Mouse (Mus musculus): ENCODE data around the gene Tmem102. TPM values are rescaled to one million over a fixed set of nuclear protein-coding genes. Genes with fewer than 3 reads are reported as not detected.

The Tmem102 gene
- polyA plus RNA-seq, 1 experiment from 2014 or later = 0.83 TPM

DNA sequence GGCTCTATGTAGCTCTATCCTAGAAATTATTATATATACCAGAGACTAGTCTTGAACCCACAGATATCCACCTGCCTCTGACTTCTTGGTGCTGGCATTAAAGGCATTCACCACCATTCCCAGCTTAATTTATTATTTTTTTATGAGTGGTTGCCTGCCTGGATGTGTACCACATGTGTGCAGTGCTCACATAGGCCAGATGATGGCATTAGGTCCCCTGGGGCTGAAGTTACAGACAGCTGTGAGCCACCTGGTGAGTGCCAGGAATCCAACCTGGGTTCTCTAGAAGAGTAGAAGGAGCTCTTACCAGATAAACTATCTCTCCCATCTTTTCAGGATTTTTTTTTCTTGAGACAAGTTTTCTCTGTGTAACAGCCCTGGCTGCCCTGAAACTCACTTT, 4.9 kb upstream of the Tmem102 start:
- no peak overlapping the region for H3K27ac ChIP-seq (ENCODE audit: low read depth, low read length)
- peaks cover 11% of the 10 kb centered on the region for H3K27me3 ChIP-seq (ENCODE audit: control insufficient read depth, insufficient read depth, low read length)
- no peak overlapping the region for H3K9ac ChIP-seq (ENCODE audit: low read depth, low read length)
- no peaks in the 10 kb centered on the region for H3K9me3 ChIP-seq (ENCODE audit: control insufficient read depth, low read length)
- no peaks in the 10 kb centered on the region for H3K4me1 ChIP-seq (replicated peaks; ENCODE audit: control insufficient read depth, insufficient read depth, low read length)
- H3K4me2 ChIP-seq (replicated peaks; ENCODE audit: low read depth, low read length) = no peak overlapping the region
- ATAC-seq (ENCODE audit: low FRiP score) (no peak), DNase-seq (ENCODE audit: low spot score) (no peak)
- H3K36me3 ChIP-seq (ENCODE audit: control insufficient read depth, insufficient read depth, low read length) = no peaks in the 10 kb centered on the region
- no peak overlapping the region for H3K4me3 ChIP-seq (ENCODE audit: low read depth, low read length)

DNA sequence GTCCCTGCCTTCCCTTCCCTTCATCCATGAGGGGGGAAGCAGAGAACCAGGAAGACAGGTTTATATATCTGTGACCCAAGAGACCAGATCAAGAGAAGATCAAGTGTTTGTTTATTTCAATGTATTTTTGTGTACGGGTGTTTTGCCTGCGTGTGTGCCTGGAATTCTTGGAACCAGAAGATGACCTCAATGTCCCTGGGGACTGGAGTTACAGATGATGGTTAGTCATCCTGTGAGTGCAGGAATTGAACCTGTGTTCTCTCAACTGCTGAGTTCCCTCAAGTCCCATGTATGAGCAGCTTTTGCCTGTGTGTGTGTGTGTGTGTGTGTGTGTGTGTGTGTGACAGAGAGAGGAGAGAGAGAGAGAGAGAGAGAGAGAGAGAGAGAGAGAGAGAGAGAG, 2.2 kb upstream of the Tmem102 start:
- Histone ChIP-seq H3K9me3 (ENCODE audit: control insufficient read depth, low read length) (no peaks in the 10 kb centered on the region), H3K27me3 (ENCODE audit: control insufficient read depth, insufficient read depth, low read length) (peaks cover 36% of the 10 kb centered on the region), H3K27ac (ENCODE audit: low read depth, low read length) (no peak overlapping the region), H3K4me2 (replicated peaks; ENCODE audit: low read depth, low read length) (no peak overlapping the region), H3K4me3 (ENCODE audit: low read depth, low read length) (no peak overlapping the region), H3K4me1 (replicated peaks; ENCODE audit: control insufficient read depth, insufficient read depth, low read length) (peaks cover 9% of the 10 kb centered on the region), H3K9ac (ENCODE audit: low read depth, low read length) (no peak overlapping the region), H3K36me3 (ENCODE audit: control insufficient read depth, insufficient read depth, low read length) (no peaks in the 10 kb centered on the region)
- ATAC-seq (ENCODE audit: low FRiP score) (no peak), DNase-seq (ENCODE audit: low spot score) (no peak)
- 81% methylated on average over 2 of the region's 2 CpGs for WGBS

DNA sequence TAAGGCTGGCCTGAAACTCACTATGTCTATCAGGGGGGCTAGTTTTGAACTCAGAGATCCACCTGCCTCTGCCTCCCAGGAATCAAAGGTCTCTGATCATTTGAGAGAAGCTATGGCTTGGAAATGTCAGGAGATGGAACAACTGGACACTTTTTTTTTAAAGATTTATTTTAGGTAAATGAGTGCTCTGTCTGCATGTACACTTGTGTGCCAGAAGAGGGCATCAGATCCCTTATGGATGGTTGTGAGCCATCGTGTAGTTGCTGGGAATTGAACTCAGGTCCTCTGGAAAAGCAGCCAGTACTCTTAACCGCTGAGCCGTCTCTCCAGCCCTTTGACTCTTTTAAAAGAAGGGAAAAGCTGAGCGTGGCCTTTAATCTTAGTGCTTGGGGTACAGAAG, 954 bp upstream of the Tmem102 start:
- no peak for ATAC-seq (ENCODE audit: low FRiP score)
- H3K4me1 ChIP-seq (replicated peaks; ENCODE audit: control insufficient read depth, insufficient read depth, low read length) = peaks cover 11% of the 10 kb centered on the region
- no peaks in the 10 kb centered on the region for H3K36me3 ChIP-seq (ENCODE audit: control insufficient read depth, insufficient read depth, low read length)
- H3K27ac ChIP-seq (ENCODE audit: low read depth, low read length) = no peak overlapping the region
- WGBS = 83% methylated on average over 4 of the region's 4 CpGs
- DNase-seq (ENCODE audit: low spot score) = no peak
- no peaks in the 10 kb centered on the region for H3K9me3 ChIP-seq (ENCODE audit: control insufficient read depth, low read length)
- peaks cover 48% of the 10 kb centered on the region for H3K27me3 ChIP-seq (ENCODE audit: control insufficient read depth, insufficient read depth, low read length)
- no peak overlapping the region for H3K9ac ChIP-seq (ENCODE audit: low read depth, low read length)
- H3K4me2 ChIP-seq (replicated peaks; ENCODE audit: low read depth, low read length) = no peak overlapping the region
- no peak overlapping the region for H3K4me3 ChIP-seq (ENCODE audit: low read depth, low read length)

DNA sequence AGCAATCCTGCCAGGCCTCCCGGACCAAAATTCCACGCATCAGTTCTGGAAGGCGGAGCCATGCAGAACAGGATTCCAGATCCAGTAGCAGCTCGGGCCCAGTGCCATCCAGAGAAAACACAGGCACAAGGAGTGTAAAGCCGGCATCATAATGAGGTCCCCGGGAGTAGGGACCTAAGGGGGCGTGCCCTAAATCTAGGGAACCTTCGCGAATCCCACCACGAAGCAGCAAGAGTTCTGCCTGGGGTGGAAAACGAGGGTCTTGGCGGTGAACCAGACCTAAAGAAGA, 828 bp downstream of the Tmem102 start:
- Histone ChIP-seq H3K27me3 (ENCODE audit: control insufficient read depth, insufficient read depth, low read length) (peaks cover 53% of the 10 kb centered on the region), H3K4me3 (ENCODE audit: low read depth, low read length) (0 out of 2 replicates have a peak overlapping the region, but pooled peaks have one; percentile 11), H3K9ac (ENCODE audit: low read depth, low read length) (no peak overlapping the region), H3K36me3 (ENCODE audit: control insufficient read depth, insufficient read depth, low read length) (no peaks in the 10 kb centered on the region), H3K4me2 (replicated peaks; ENCODE audit: low read depth, low read length) (no peak overlapping the region; the same call in 1 of the 2 replicates), H3K4me1 (replicated peaks; ENCODE audit: control insufficient read depth, insufficient read depth, low read length) (peaks cover 13% of the 10 kb centered on the region), H3K9me3 (ENCODE audit: control insufficient read depth, low read length) (no peaks in the 10 kb centered on the region), H3K27ac (ENCODE audit: low read depth, low read length) (no peak overlapping the region)
- DNase-seq (ENCODE audit: low spot score) (no peak), ATAC-seq (ENCODE audit: low FRiP score) (no peak)
- WGBS = 5% methylated on average over 12 of the region's 12 CpGs

DNA sequence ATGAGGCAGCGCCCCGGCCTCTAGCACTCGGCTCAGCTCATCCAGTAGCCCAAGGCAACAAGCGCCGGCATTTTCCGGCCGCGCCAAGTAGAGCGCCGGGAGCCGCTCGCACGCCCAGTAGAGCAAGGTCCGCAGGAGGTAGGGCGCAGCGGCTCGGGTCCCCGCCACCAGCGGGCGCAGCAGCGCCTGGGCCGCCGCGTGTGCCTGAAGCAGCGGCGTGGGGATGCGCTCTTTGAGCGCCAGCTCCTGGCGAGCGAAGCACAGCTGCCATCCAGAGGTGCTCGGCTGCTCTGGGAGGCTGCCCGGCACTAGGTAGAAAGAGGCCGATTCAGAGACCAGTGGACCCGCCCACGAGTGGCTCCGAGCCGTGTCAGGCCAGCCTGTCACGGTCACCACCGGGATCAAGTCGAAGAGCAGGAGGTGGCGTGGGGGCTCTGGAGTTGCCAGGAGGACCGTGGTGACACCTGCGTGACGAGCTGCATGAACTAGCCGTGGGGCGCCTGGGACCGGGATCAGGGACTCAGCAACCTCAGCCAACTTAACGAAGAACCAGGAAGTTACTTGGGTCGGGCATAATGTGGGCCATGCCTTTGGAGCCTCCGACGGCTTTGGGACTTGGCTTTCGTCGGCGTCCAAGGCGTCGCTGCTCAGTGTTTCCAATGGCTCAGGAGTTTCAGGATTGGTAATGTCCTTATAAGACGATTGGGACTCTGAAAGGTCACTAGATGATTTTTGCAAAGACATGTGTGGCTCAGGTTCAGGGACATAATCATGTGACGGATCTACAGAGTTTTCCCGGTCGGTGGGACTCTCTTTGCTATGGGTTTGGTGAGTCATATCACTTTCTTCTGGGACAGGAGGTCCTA, 1.4 kb downstream of the Tmem102 start:
- H3K4me1 ChIP-seq (replicated peaks; ENCODE audit: control insufficient read depth, insufficient read depth, low read length) = peaks cover 17% of the 10 kb centered on the region

DNA sequence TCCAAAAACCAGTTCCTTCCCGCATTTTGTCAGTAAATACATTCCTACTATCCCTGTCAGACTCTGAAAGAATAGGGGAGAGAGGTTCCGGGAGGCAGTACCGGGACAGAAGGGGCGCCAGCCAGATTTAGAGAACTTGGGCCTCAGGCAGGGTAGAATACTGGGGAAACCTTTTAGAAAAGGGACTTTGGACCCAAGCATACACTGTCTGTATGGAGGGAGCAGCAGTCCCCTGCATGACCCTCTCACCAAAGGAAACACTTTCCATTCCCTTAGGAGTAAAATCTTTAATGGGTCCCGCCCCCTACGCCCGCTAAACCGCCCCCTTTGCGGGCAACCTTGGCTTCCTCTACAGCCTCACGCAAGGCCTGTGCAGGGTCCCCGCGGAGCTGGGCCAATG, 2.1 kb downstream of the Tmem102 start:
- Histone ChIP-seq H3K4me1 (replicated peaks; ENCODE audit: control insufficient read depth, insufficient read depth, low read length) (peaks cover 17% of the 10 kb centered on the region), H3K4me2 (replicated peaks; ENCODE audit: low read depth, low read length) (peak overlapping the region; percentile 73), H3K27me3 (ENCODE audit: control insufficient read depth, insufficient read depth, low read length) (peaks cover 53% of the 10 kb centered on the region), H3K27ac (ENCODE audit: low read depth, low read length) (0 out of 2 replicates have a peak overlapping the region, but pooled peaks have one; percentile 47), H3K9ac (ENCODE audit: low read depth, low read length) (peak overlapping the region; percentile 49; the same call in 1 of the 2 replicates), H3K4me3 (ENCODE audit: low read depth, low read length) (peak overlapping the region; percentile 54), H3K36me3 (ENCODE audit: control insufficient read depth, insufficient read depth, low read length) (no peaks in the 10 kb centered on the region), H3K9me3 (ENCODE audit: control insufficient read depth, low read length) (no peaks in the 10 kb centered on the region)
- DNase-seq (ENCODE audit: low spot score) (no peak), ATAC-seq (ENCODE audit: low FRiP score) (0 out of 2 replicates have a peak, but pooled peaks have one; percentile 5)
- 2% methylated on average over 12 of the region's 12 CpGs for WGBS

More for the DNA sequence above, 1.4 kb downstream of the Tmem102 start:
- Histone ChIP-seq H3K9ac (ENCODE audit: low read depth, low read length) (peak overlapping the region; percentile 49; the same call in 1 of the 2 replicates), H3K4me2 (replicated peaks; ENCODE audit: low read depth, low read length) (peak overlapping the region; percentile 73), H3K27ac (ENCODE audit: low read depth, low read length) (0 out of 2 replicates have a peak overlapping the region, but pooled peaks have one; percentile 47), H3K36me3 (ENCODE audit: control insufficient read depth, insufficient read depth, low read length) (no peaks in the 10 kb centered on the region), H3K4me3 (ENCODE audit: low read depth, low read length) (peak overlapping the region; percentile 54), H3K27me3 (ENCODE audit: control insufficient read depth, insufficient read depth, low read length) (peaks cover 53% of the 10 kb centered on the region), H3K9me3 (ENCODE audit: control insufficient read depth, low read length) (no peaks in the 10 kb centered on the region)
- DNase-seq (ENCODE audit: low spot score) (peak; percentile 82), ATAC-seq (ENCODE audit: low FRiP score) (peak; percentile 31; the same call in 1 of the 2 replicates)
- WGBS = 2% methylated on average over 58 of the region's 60 CpGs

DNA sequence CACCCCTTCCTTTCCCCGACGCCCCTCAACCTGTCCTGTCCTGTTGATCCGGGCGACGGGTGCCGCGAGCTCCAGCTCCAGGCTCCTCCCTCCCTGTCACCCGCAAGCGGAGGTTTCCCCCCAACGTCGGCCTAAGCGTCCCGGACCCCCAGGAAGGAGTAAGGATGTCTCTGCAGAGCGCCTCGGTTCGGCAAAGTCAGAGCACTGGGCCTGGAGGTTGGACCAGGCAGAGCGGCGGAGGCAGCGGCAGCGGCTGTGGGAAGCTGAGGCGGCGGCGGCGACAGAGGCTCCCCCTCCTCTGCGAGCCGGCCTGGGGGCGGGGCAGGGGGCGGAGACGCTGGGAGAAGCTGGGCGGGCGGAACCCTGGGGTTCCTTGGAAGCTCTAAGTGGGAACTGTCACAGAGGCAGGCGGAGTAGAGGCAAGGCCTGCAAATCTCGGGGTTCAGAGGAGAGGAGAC, 2.7 kb downstream of the Tmem102 start:
- Histone ChIP-seq H3K9me3 (ENCODE audit: control insufficient read depth, low read length) (no peaks in the 10 kb centered on the region), H3K9ac (ENCODE audit: low read depth, low read length) (peak overlapping the region; percentile 52), H3K4me1 (replicated peaks; ENCODE audit: control insufficient read depth, insufficient read depth, low read length) (peaks cover 17% of the 10 kb centered on the region), H3K4me2 (replicated peaks; ENCODE audit: low read depth, low read length) (peak overlapping the region; percentile 73), H3K36me3 (ENCODE audit: control insufficient read depth, insufficient read depth, low read length) (no peaks in the 10 kb centered on the region), H3K27ac (ENCODE audit: low read depth, low read length) (0 out of 2 replicates have a peak overlapping the region, but pooled peaks have one; percentile 24), H3K27me3 (ENCODE audit: control insufficient read depth, insufficient read depth, low read length) (peaks cover 57% of the 10 kb centered on the region), H3K4me3 (ENCODE audit: low read depth, low read length) (peak overlapping the region; percentile 54)
- under 1% methylated on average over 31 of the region's 33 CpGs for WGBS
- ATAC-seq (ENCODE audit: low FRiP score) (no peak), DNase-seq (ENCODE audit: low spot score) (peak; percentile 85)

DNA sequence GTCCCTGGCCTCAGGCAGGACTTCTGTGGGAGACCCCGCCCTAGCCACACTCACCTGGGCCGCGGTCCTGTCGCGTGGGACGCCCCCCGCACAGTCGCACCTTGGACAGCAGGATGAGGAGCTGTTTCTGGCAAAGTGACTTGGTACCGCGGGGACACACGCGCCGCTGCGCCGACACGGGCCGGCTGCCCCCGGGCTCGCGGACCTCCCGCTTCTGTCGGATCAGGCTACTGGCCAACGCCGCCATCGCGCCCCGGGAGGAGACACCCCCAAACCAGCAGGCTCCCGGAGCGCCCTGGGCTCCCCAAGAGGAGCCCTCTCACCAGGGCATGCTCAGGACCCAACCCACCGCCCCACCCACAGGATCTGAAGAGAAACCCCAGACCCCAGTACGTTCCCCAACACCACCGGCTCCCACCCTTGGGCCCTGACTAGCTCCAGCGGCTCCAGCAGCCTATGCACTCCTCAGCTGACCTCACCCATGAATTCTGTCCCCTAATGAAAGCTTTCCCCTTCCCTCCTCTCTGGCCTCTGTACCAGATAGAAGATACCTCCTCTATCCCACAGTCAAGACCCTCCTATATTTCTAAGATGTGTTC, 3.9 kb downstream of the Tmem102 start, which contains the start of gene Fgf11:
Gene Fgf11 (minus strand): TSS at position 479 of the 599 bp plus-strand sequence.
- Histone ChIP-seq H3K4me1 (replicated peaks; ENCODE audit: control insufficient read depth, insufficient read depth, low read length) (peaks cover 17% of the 10 kb centered on the region), H3K4me3 (ENCODE audit: low read depth, low read length) (peak within 1 kb of the TSS; percentile 54), H3K9ac (ENCODE audit: low read depth, low read length) (peak within 1 kb of the TSS; percentile 72), H3K36me3 (ENCODE audit: control insufficient read depth, insufficient read depth, low read length) (no peaks in the 10 kb centered on the region), H3K4me2 (replicated peaks; ENCODE audit: low read depth, low read length) (peak within 1 kb of the TSS; percentile 73), H3K9me3 (ENCODE audit: control insufficient read depth, low read length) (no peaks in the 10 kb centered on the region), H3K27ac (ENCODE audit: low read depth, low read length) (peak within 1 kb of the TSS; percentile 89), H3K27me3 (ENCODE audit: control insufficient read depth, insufficient read depth, low read length) (peaks cover 54% of the 10 kb centered on the region)
- peak; percentile 35 for DNase-seq (ENCODE audit: low spot score)
- WGBS = under 1% methylated on average over 31 of the region's 33 CpGs
- no peak for ATAC-seq (ENCODE audit: low FRiP score)
